Mouse (Mus musculus): ENCODE results near the gene Hoxd9.

- TF ChIP-seq POLR2A (IDR thresholded peaks at IDR 0.05; ENCODE audit: low read depth, low read length) (no peak), CTCF (IDR thresholded peaks at IDR 0.05; ENCODE audit: borderline replicate concordance, insufficient read depth, low read length) (no peak)
Observed at GRCm38 (mm10) chr2:74720384-74720783, 22.9 kb downstream of the Hoxd9 start.

Measured in embryonic fibroblast, embryonic 13.5 days (primary cell).